31 mouse cellular contexts compared by ENCODE assay signal in genomic region chr7:113416536-113416935, GRCm38 (mm10). TPM values are rescaled to one million over a fixed set of nuclear protein-coding genes. Genes with fewer than 3 reads are reported as not detected.
DNase-seq lines count a peak whose midpoint lies in the region; ATAC-seq lines count a peak whose summit lies in the region.
"Had no signal": no experiment of that assay in that cellular context is flagged by ENCODE, and none has a peak within 500 bp of the region (broad histone marks: within the 10 kb centered on the region; RNA-seq: fewer than 3 reads in every experiment).

No protein-coding gene starts in this region.

- DNase-seq in 3T3-L1 (ENCODE audit: low read depth, low spot score), result peak; percentile 9
- peak; percentile 61 for DNase-seq in 416B (ENCODE audit: low read depth)
- peak; percentile 4 for DNase-seq in splenic B cell, adult 2 months (ENCODE audit: low read depth, low spot score)
- no peak for DNase-seq in adrenal gland, postnatal 14 days
- no peak for DNase-seq in adrenal gland, postnatal 36 days
- DNase-seq: adrenal gland, adult 8-10 months; B cell, adult 2 months; cerebellum, adult 11-12 months; cerebellum, adult 8-10 months; cerebellum, postnatal 10 days; cerebellum, postnatal 36 days; embryo, embryonic 11 days; gastrocnemius, postnatal 10 days; gastrocnemius, postnatal 36 days; heart, adult 18-20 months; heart, postnatal 14 days; heart, postnatal 4 days; kidney, adult 18-20 months had no signal

- no peaks in the 10 kb centered on the region for H3K36me3 ChIP-seq in splenic B cell, adult 2 months (ENCODE audit: control insufficient read depth, insufficient read depth, low read length, poor library complexity, severe bottlenecking)
- H3K36me3 ChIP-seq: embryonic facial prominence, embryonic 10.5 days; embryonic facial prominence, embryonic 13.5 days; forebrain, embryonic 12.5 days; heart, embryonic 13.5 days; hindbrain, embryonic 13.5 days had no signal

- ATAC-seq in granulocyte monocyte progenitor cell, adult 5-6 weeks (replicated peaks; ENCODE audit: poor library complexity, severe bottlenecking), result 0 out of 2 replicates have a peak, but pooled peaks have one; percentile 11
- ATAC-seq: activated CD4-positive, CD25-positive, alpha-beta regulatory T cell, adult 4 months; forebrain, embryonic 16.5 days; hindbrain, embryonic 16.5 days; inflammation-experienced regulatory T-cells, adult 6 months; intestine, embryonic 16.5 days had no signal

- no peaks in the 10 kb centered on the region for H3K27me3 ChIP-seq in splenic B cell, adult 2 months (ENCODE audit: control insufficient read depth, insufficient read depth, low read length, poor library complexity, severe bottlenecking)
- H3K27me3 ChIP-seq: embryonic facial prominence, embryonic 13.5 days; forebrain, embryonic 12.5 days; heart, embryonic 13.5 days; hindbrain, embryonic 13.5 days had no signal

RNA-seq across cellular contexts. Expression of gene Pth, which starts 28.2 kb away (rescaled TPM):
- not detected in 2 replicates for total RNA-seq in granulocyte monocyte progenitor cell, adult 5-6 weeks (2014; fragmentation: Nextera tagmentation)
- not detected in 2 replicates for total RNA-seq in granulocyte monocyte progenitor cell, adult 5-6 weeks (2017)
- total RNA-seq in adrenal gland, postnatal 14 days (2021), result not detected in 2 replicates
- total RNA-seq in adrenal gland, postnatal 36 days (2021), result not detected
- total RNA-seq: adrenal gland, adult 8-10 months; adrenal gland, postnatal 4 days; gastrocnemius, adult 18-20 months; gastrocnemius, postnatal 10 days; gastrocnemius, postnatal 36 days; heart, adult 18-20 months; heart, postnatal 14 days; heart, postnatal 4 days had no signal

RNA-seq across cellular contexts. Expression of gene Btbd10, which starts 47.3 kb away (rescaled TPM):
- total RNA-seq in granulocyte monocyte progenitor cell, adult 5-6 weeks (2014; fragmentation: Nextera tagmentation), result 16.3 and 28.3 TPM in 2 replicates
- total RNA-seq in granulocyte monocyte progenitor cell, adult 5-6 weeks (2017), result 25.2 and 26.0 TPM in 2 replicates
- 17.3 and 18.1 TPM in 2 replicates for total RNA-seq in adrenal gland, postnatal 14 days (2021)
- total RNA-seq in adrenal gland, postnatal 36 days (2021), result 10 to 100 TPM; 16.6 to 17.8 TPM

Comparison
In these comparisons a context has a peak if more than half of its experiments do, and no peak if none do; other contexts are left out.
1. DNase-seq: peak in 3T3-L1 (single experiment), 416B (single experiment) and splenic B cell, adult 2 months (single experiment); none in adrenal gland, postnatal 14 days (single experiment) and adrenal gland, postnatal 36 days (0 of 2).